Mouse (Mus musculus) myocyte (in vitro differentiated cells): ENCODE data around the gene Lyplal1.

Experiments
- CEBPB ChIP-seq: IDR thresholded peaks from 2 replicates; pipeline ENCODE4 v1.6.1; 2011; ENCODE audit warnings: mild to moderate bottlenecking, moderate library complexity; ENCODE audit not compliant: poor library complexity, insufficient read depth, severe bottlenecking
- MYOG ChIP-seq, 3 experiments: IDR thresholded peaks; one replicate each; pipeline ENCODE4 v1.6.1; 2011; ENCODE audit warnings: control low read depth in 2 of 3, low read depth in 2 of 3, mild to moderate bottlenecking in 2 of 3; ENCODE audit not compliant: insufficient read length in 2 of 3, control insufficient read depth in 1 of 3, insufficient read depth in 1 of 3
- POLR2A ChIP-seq: IDR thresholded peaks from one replicate; pipeline ENCODE4 v1.6.1; 2011; ENCODE audit warnings: low read depth, mild to moderate bottlenecking, control low read depth, moderate library complexity; ENCODE audit not compliant: insufficient read length
- POLR2AphosphoS2 ChIP-seq: IDR thresholded peaks from one replicate; pipeline ENCODE4 v1.6.1; 2011; ENCODE audit warnings: low read depth, control low read depth; ENCODE audit not compliant: insufficient read length
- SRF ChIP-seq: IDR thresholded peaks from one replicate; pipeline ENCODE4 v1.6.1; 2011; ENCODE audit warnings: low read depth; ENCODE audit not compliant: control insufficient read depth, insufficient read length

DNA sequence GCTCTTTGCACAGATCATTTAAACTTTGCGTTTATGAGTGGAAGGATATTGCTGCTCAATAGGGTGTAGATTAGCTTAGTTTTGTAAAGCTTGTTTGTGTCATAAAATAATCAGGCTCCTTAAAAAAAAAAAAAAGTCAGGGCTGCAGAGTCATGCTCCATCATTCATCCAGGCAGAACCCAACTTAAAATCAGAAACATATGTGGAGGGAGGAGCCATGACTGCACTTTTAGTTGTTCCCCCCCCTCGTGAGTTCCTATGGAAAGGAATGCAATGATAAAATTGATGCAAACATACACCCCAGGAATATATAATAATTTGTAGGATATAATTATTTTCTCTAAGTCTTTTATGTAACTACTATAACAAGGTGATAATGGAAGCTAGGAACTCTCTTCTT lies 46.5 kb upstream of the Lyplal1 start:
- no peak for TF ChIP-seq POLR2A
- TF ChIP-seq CEBPB, result no peak
- TF ChIP-seq MYOG (IDR thresholded peaks at IDR 0.05; ENCODE audit: control insufficient read depth in 1 of 3, insufficient read depth in 1 of 3, insufficient read length in 2 of 3, low read depth in 2 of 3), result no peak
- no peak for TF ChIP-seq SRF
- TF ChIP-seq POLR2AphosphoS2, result no peak
